Mouse (Mus musculus) heart, postnatal 14 days (tissue): ENCODE measurements around the gene Enc1. TPM values are rescaled to one million over a fixed set of nuclear protein-coding genes. Genes with fewer than 3 reads are reported as not detected.

Experiments
- DNase-seq, 2 experiments: peaks; one replicate each; pipeline ENCODE4 v3.0.0; 2021 to 2022
- intact Hi-C: fragments of 180-260 bp; cut with DNase I; formaldehyde crosslinking; loops from one replicate; pipeline ENCODE4 v1.15.1; 2025
- long read RNA-seq, 2 experiments: library from polyadenylated mRNA; stranded (forward); transcript quantifications; one replicate each; pipeline ENCODE4 v2.0.0; 2021
- total RNA-seq, 2 experiments: library from RNA; stranded (reverse); gene quantifications; 2 replicates each; pipeline ENCODE4 v1.2.3; 2021

The Enc1 gene
- 10 to 100 TPM; 11.2 to 11.3 TPM for total RNA-seq
- long read RNA-seq, experiment 1: 0 reads
- long read RNA-seq, experiment 2, partial matches to known transcripts: 1 of 1 reads
- long read RNA-seq, experiment 2, other reads (novel, unspliced or antisense): 0 of 1 reads

DNA sequence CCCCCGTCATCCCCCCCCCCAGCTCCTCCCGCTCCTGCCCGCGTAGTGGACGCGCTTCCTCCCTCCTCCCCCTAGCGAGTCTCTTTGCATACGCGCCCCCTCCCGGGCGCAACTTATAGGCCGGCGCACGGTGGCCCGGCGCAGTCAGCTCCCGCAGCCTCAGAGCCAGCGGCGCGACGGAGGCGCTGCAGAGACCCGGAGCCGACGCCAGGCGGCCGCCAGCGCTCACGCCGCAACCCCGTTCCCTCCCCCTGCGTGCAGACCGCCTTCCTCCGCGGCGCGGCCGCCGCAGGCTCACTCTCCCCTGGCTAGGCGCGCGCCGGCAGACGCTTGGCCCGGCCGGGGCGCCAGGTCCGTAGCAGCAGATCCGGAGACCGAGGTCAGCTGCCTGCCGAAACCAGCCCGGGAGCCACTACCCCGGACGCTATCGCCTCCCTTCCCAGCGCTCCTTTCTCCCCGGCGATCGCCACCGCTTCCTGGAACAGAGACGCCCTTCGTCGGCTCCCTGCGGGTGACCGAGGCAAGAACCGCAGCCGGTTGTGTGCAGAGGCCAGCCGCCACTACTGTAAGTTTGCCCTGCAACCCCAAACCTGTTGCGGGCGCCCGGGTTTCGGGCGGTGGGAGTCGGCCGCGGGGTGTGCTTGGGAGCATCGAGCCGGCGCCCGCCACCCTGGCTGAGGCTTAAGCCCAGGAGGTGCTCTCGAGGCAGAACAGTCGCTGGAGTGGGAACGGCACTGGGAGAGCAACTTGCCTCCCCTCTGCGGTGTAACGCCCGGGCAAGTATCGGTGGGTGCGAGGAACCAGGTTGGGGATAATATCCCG is at the start of gene Enc1:
TSS of gene Enc1 (plus strand) at position 141 of the 822 bp plus-strand sequence.
- intact Hi-C loops: loop anchor here (2.0 to 5.0 kb wide), 5 partner anchors 54 to 366 kb away; no protein-coding TSS in a partner anchor

GRCm38 (mm10) chr13:97192649-97193048 is 48.3 kb upstream of the Enc1 start:
- no peak for DNase-seq
- intact Hi-C loops: no loop called here

More for the DNA sequence above, at the start of gene Enc1:
- DNase-seq: peak; percentile 94 to 96

DNA sequence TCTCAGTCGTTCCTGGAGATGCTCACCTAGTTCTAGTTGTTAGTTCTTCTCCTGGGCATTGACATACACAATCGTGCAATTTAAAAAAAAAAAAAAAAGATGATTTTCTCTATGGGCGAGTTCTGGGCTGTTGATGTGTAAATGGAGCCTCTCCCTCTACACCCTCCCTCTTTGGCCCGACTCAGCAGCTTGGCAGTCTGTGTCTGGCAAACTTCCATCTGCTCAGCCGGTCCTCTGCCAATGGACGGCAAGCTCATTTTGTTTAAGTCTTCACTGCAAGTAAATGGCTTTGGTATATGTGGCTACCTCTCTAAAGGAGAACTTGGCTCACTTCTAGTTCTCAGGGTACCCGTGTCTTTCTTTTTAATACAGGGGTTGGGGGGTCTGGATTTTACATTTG is 47.5 kb upstream of the Enc1 start:
- peak; percentile 71 to 88 for DNase-seq
- intact Hi-C loops: no loop called here

DNA sequence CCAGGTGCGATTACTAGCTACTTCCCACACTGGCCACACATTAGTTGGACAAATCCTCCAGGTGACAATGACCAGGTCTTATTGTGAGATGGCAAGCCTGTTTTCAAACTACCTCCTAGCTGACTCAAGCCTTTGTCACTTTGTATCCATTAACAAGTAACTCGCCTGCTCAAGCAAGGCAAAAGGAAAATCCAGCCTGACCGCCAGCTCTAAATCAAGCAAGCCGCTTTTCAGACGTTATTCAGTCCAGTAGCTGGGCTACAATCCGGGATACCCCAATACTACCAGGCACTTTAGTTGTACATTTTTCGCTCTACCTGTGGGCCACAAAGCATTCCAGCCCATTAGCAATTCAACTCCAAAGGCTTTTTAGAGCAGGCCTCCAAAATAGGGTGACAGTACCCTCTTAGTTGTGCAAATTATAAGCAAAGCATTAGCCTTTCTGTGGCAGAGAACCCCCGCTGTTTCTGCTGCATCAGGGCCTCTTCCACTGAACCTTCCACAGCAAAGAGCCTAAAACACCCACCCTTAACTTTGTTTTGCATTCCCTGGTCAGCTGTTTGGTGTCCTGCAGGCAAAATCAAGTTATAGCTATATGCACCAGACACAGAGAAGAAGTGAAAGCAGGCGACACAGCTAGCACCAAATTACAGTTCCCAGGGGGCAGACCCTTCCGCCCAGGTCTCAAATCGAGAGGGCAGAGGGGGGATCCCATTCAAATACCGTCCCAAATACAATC is 44.5 kb upstream of the Enc1 start:
- no peak for DNase-seq
- intact Hi-C loops: no loop called here

DNA sequence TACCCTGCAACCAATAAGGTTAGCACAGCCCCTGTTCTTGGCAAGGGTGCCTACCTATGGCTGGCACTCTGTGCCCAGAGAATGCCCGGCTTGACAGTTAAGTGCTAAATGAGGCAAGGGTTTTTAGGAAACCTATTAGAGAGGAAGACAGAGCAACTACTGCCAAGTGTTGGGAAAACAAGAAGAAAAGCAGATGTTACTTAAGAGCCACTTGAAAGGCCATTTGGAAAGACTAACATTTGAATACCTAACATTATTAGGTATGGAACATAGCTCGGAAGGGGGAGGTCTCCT is 44.0 kb upstream of the Enc1 start:
- intact Hi-C loops: no loop called here
- no peak for DNase-seq

GRCm38 (mm10) chr13:97197932-97198562 is 42.9 kb upstream of the Enc1 start, which contains the start of gene Hexb:
TSS of gene Hexb (minus strand) at chr13:97198357.
- intact Hi-C loops: no loop called here
- peak; percentile 94 for DNase-seq

DNA sequence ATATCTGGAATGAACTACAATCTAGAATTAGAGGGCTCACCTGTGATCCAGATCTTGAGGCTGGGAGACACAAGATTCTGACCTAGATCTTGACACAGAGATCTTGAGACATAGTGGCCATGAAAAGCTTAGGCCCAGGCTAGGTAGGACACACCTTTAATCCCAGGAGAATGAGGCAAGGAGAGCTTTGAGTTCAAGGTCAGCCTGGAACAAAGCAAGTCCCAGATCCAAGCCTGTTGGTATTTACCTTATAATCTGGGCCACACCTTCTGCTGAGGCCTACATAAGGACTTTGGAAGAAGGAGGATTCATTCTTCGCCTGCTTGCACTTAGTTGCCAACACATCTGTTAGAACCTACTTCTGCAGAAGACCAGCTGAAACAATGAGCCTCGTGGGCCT is 41.8 kb upstream of the Enc1 start:
- intact Hi-C loops: no loop called here
- no peak for DNase-seq

GRCm38 (mm10) chr13:97201076-97201475 is 39.8 kb upstream of the Enc1 start:
- intact Hi-C loops: no loop called here
- DNase-seq: no peak

DNA sequence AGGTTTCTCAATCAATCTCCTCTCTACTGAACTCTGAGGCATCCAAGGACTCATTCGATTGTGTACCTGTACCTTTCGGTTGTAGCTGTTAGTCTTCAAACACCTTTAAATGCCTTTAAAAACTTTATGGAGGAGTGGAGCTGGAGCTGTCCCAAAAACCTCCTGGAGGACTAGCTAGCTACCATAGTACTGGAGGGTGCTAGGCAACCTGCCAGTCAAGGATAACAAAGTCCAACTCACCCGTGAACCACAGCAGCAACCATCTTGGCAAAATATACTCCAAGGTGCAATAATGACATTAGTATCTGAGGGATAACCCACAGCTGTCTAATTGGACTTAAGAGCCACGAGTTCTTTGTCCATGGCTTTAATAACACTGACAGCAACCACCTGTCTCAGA is 39.0 kb upstream of the Enc1 start:
- DNase-seq: no peak
- intact Hi-C loops: no loop called here

DNA sequence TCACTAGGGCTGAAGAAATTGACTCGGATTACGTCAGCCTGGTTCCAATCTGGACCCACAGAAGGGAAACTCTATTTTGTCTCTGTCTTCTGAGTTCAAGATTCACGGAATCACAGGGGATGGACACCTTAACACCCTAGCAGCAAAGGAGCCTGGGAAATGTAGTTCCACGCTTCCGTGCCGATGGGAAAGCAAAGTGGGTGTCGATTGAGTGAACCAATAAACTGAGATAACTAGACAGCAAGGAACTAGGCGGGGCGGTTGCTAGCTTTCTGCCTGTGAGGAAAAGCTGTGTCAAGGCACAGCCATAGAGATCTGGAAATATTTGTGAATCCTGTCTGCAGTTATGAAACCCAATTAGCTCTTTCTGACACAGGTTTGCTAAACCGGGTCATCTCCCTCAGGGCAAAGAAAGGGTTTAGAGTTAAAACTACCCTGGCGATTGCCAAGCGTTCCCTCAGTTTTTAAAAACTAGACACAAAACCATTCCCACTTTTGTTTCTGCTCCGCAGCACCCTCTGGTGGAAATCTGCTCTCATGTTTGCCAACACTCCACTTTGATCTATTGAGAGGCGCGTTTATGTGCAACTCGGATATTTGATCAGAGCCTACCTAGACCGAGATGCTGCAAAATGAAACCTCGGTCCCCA is 35.7 kb upstream of the Enc1 start:
- intact Hi-C loops: no loop called here
- DNase-seq: peak; percentile 85 to 88

DNA sequence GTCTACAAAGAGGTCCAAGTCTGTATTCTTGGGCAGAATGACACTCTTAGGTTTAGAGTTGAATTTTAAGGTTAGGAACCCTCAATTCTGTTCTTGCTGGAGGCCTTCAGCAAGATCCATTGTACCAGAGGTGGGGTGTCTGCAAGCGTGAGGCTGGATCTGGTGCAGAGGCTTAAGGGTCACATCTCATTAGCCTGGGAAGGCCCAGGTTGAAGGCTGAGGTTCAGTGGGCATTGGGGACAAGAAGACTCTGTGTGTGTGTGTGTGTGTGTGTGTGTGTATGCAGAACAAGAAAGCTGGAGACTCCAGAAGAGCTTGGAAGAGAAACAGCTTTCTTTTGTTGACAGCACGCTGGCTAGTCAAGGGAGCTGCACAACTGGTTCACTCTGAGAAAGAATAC is 34.9 kb upstream of the Enc1 start:
- intact Hi-C loops: no loop called here
- no peak for DNase-seq

- intact Hi-C loops: no loop called here
- DNase-seq: no peak
Measured at GRCm38 (mm10) chr13:97207472-97208111, 33.3 kb upstream of the Enc1 start.

DNA sequence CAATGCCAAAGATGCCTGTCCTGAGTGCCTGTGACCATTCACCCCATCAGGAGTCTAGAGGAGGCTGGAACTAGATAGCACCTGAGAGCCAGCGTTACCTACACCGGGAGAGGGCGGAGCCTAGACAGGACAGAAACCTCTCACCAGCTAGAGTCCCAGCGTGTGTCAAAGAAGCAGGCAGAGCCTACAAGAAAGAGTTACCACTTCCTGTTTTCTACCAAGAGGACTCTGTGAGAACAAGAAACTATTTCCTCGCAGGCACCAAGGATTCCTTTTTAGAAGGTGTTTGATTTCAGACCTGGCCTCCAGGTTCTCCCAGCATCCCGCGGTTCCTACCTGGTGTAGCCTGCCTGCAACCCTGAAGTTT is 32.8 kb upstream of the Enc1 start:
- no peak for DNase-seq
- intact Hi-C loops: no loop called here

GRCm38 (mm10) chr13:97208500-97209010 is 32.4 kb upstream of the Enc1 start:
- intact Hi-C loops: no loop called here
- peak in 1 of 2 experiments; percentile 23 for DNase-seq

DNA sequence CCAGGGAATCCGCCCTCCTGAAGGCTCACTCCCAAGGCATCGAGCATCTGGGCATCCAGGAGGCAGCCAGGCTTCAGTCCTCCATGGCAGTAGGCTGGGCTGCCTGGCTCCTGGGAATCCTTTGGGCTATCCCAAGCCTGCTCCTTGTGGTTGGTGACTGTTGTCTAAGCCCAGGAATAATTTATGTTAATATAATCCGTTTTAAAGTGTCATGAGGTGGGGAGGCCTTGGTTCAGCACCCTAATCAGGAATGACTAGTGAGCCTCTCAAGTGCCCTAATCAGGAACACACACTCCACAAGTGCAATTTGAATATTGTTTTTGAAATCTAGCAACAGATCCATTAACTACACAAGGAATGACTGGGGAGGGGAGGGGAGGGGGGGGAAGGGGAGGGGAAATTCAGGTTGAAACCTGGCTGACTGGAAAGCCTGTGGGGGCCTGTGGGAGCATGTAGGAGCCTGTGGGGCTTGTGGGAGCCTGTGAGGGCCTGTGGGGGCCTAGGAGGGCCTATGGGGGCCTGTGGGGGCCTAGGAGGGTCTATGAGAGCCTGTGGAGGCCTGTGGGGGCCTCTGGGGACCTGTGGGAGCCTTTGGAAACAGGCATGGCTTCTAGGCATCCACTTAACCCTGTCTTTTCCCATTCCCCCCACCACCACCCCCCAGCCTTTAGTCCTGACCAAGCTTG is 26.2 kb upstream of the Enc1 start:
- no peak for DNase-seq
- intact Hi-C loops: no loop called here

DNA sequence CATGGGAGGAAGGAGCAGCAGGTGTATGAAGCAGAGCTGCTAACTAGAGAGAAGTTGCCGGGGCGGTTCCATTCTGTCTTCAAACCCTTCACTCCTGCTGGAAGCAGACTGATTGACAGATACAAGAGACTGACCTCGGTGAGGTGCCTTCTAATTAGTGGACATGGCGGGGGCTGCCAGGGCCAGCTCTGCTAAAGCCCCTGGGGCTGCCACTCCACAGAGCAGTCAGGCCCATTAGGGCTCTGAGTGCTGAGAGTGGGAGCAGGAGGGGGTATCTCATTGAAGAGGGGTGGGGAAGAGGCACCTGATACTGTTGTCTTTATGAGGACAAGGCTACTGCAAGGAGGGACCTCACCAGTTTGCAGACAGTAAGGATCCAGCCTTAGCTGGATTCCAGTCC is 25.3 kb upstream of the Enc1 start:
- intact Hi-C loops: no loop called here
- DNase-seq: no peak

GRCm38 (mm10) chr13:97216196-97216595 is 24.7 kb upstream of the Enc1 start:
- DNase-seq: no peak
- intact Hi-C loops: no loop called here

- no peak for DNase-seq
- intact Hi-C loops: no loop called here
Measured at GRCm38 (mm10) chr13:97220022-97220421, 20.9 kb upstream of the Enc1 start.

- intact Hi-C loops: no loop called here
- DNase-seq: no peak
Measured at GRCm38 (mm10) chr13:97223856-97224255, 17.0 kb upstream of the Enc1 start.
